In genomic region chr13:24640166-24640560, GRCm38 (mm10) we compare ENCODE assay signal across 9 mouse cellular contexts. TPM values are rescaled to one million over a fixed set of nuclear protein-coding genes. Genes with fewer than 3 reads are reported as not detected.
DNase-seq lines count a peak whose midpoint lies in the region; ATAC-seq lines count a peak whose summit lies in the region.
"Had no signal": no experiment of that assay in that cellular context is flagged by ENCODE, and none has a peak within 500 bp of the region (broad histone marks: within the 10 kb centered on the region; RNA-seq: fewer than 3 reads in every experiment).

No protein-coding gene starts in this region.

- H3K27ac ChIP-seq in heart, embryonic 15.5 days: peak overlapping the region; percentile 84
- no peak overlapping the region for H3K27ac ChIP-seq in embryonic facial prominence, embryonic 13.5 days
- H3K27ac ChIP-seq in liver, embryonic 13.5 days: no peak overlapping the region

- H3K9ac ChIP-seq in heart, embryonic 15.5 days: peak overlapping the region; percentile 73; the same call in 1 of the 2 replicates
- H3K9ac ChIP-seq in embryonic facial prominence, embryonic 13.5 days: no peak overlapping the region
- H3K9ac ChIP-seq in liver, embryonic 13.5 days: no peak overlapping the region

- ATAC-seq in heart, embryonic 15.5 days (replicated peaks; ENCODE audit: insufficient number of reproducible peaks, insufficient read depth, low FRiP score, low read depth): no peak; the same call in 1 of the 2 replicates
- no peak for ATAC-seq in embryonic facial prominence, embryonic 13.5 days (ENCODE audit: insufficient number of reproducible peaks, insufficient read depth, low FRiP score, low TSS enrichment, low read depth)
- no peak for ATAC-seq in liver, embryonic 13.5 days (ENCODE audit: low read depth)

- peak overlapping the region; percentile 69 for H3K4me3 ChIP-seq in heart, embryonic 15.5 days
- H3K4me3 ChIP-seq in embryonic facial prominence, embryonic 13.5 days: no peak overlapping the region
- H3K4me3 ChIP-seq in liver, embryonic 13.5 days (replicated peaks): no peak overlapping the region

- peaks cover 61% of the 10 kb centered on the region for H3K4me1 ChIP-seq in heart, embryonic 15.5 days (replicated peaks)
- H3K4me1 ChIP-seq in embryonic facial prominence, embryonic 13.5 days: peaks cover 17% of the 10 kb centered on the region
- H3K4me1 ChIP-seq in liver, embryonic 13.5 days (replicated peaks): peaks cover 50% of the 10 kb centered on the region

- H3K27me3 ChIP-seq in heart, embryonic 15.5 days: no peaks in the 10 kb centered on the region
- H3K27me3 ChIP-seq in embryonic facial prominence, embryonic 13.5 days: peaks cover 30% of the 10 kb centered on the region
- H3K27me3 ChIP-seq in liver, embryonic 13.5 days: peaks cover 48% of the 10 kb centered on the region

- H3K9me3 ChIP-seq in heart, embryonic 15.5 days (replicated peaks): no peaks in the 10 kb centered on the region
- H3K9me3 ChIP-seq in embryonic facial prominence, embryonic 13.5 days: no peaks in the 10 kb centered on the region
- no peaks in the 10 kb centered on the region for H3K9me3 ChIP-seq in liver, embryonic 13.5 days (replicated peaks)

- WGBS in heart, embryonic 15.5 days: 45% methylated on average over 4 of the region's 4 CpGs
- WGBS in embryonic facial prominence, embryonic 13.5 days: 59% methylated on average over 4 of the region's 4 CpGs
- 34% methylated on average over 4 of the region's 4 CpGs for WGBS in liver, embryonic 13.5 days (ENCODE audit: insufficient replicate concordance)

- H3K36me3 ChIP-seq in heart, embryonic 15.5 days: no peaks in the 10 kb centered on the region
- H3K36me3 ChIP-seq in embryonic facial prominence, embryonic 13.5 days: no peaks in the 10 kb centered on the region
- H3K36me3 ChIP-seq in liver, embryonic 13.5 days: no peaks in the 10 kb centered on the region

- peak overlapping the region; percentile 90 for H3K4me2 ChIP-seq in heart, embryonic 15.5 days
- peak overlapping the region; percentile 98 for H3K4me2 ChIP-seq in embryonic facial prominence, embryonic 13.5 days
- peak overlapping the region; percentile 80; the same call in 1 of the 2 replicates for H3K4me2 ChIP-seq in liver, embryonic 13.5 days

- no peak for DNase-seq in heart, postnatal 4 days
- peak; percentile 70 for DNase-seq in A20 (ENCODE audit: low read depth, low spot score)
- DNase-seq in liver, embryonic 13.5 days: no peak
- no peak for DNase-seq in retina, postnatal 1 day
- no peak for DNase-seq in urinary bladder, postnatal 10 days (ENCODE audit: low spot score)
- DNase-seq in ovary, adult 18-20 months (ENCODE audit: low spot score): no peak
- DNase-seq: cerebellum, adult 2 months had no signal

RNA-seq across cellular contexts. Expression of gene Ripor2, which starts 58.2 kb away (rescaled TPM):
- polyA plus RNA-seq in heart, embryonic 15.5 days (2015; fragmentation: Nextera tagmentation; extraction: Ambion mirVana): 14.5 and 16.0 TPM in 2 replicates
- 10 to 100 TPM; 25.4 to 27.5 TPM for total RNA-seq in heart, postnatal 4 days (2021)
- polyA plus RNA-seq in embryonic facial prominence, embryonic 13.5 days (2015; fragmentation: Nextera tagmentation; extraction: Ambion mirVana): 5.9 and 7.1 TPM in 2 replicates
- polyA plus RNA-seq in liver, embryonic 13.5 days (2015; fragmentation: Nextera tagmentation; extraction: Ambion mirVana): 3.9 and 4.9 TPM in 2 replicates
